Mouse (Mus musculus) liver, embryonic 11.5 days (tissue): Measurements from ENCODE around the gene Fabp1. TPM values are rescaled to one million over a fixed set of nuclear protein-coding genes. Genes with fewer than 3 reads are reported as not detected.

Source experiments
- ATAC-seq: fragments of 200-750 bp; cut with Nextera tagmentation; replicated peaks from 2 replicates; pipeline ENCODE4 v1.8.0; 2017; ENCODE audit warnings: moderate number of reproducible peaks, mild to moderate bottlenecking, moderate TSS enrichment, moderate library complexity; ENCODE audit not compliant: low FRiP score
- DNase-seq: peaks from one replicate; pipeline ENCODE4 v3.0.0-alpha.2; 2017; ENCODE audit warnings: low spot score
- H3K27ac ChIP-seq: fragments of 300-500 bp; sonication (generic); 2 replicates; pipeline ENCODE4 v1.5.1; 2014; ENCODE audit warnings: mild to moderate bottlenecking, low read depth, low read length, control low read depth
- H3K27me3 ChIP-seq: fragments of 300-500 bp; sonication (generic); replicated peaks from 2 replicates; pipeline ENCODE4 v1.6.1; 2014; ENCODE audit warnings: low read length, mixed read lengths; ENCODE audit not compliant: control insufficient read depth, insufficient read depth
- H3K36me3 ChIP-seq: fragments of 300-500 bp; sonication (generic); 2 replicates; pipeline ENCODE4 v1.6.1; 2014; ENCODE audit warnings: mild to moderate bottlenecking, low read length, moderate library complexity, mixed read lengths; ENCODE audit not compliant: control insufficient read depth, insufficient read depth
- H3K4me1 ChIP-seq: fragments of 300-500 bp; sonication (generic); replicated peaks from 2 replicates; pipeline ENCODE4 v1.6.1; 2014; ENCODE audit warnings: low read length, mixed read lengths; ENCODE audit not compliant: control insufficient read depth, insufficient read depth
- H3K4me2 ChIP-seq: fragments of 300-500 bp; sonication (generic); 2 replicates; pipeline ENCODE4 v1.6.1; 2014; ENCODE audit warnings: mild to moderate bottlenecking, control low read depth, moderate library complexity
- H3K4me3 ChIP-seq: fragments of 300-500 bp; sonication (generic); 2 replicates; pipeline ENCODE4 v1.5.1; 2014; ENCODE audit warnings: low read depth, low read length, control low read depth
- H3K9ac ChIP-seq: fragments of 300-500 bp; sonication (generic); 2 replicates; pipeline ENCODE4 v1.6.1; 2014; ENCODE audit warnings: low read depth, low read length, control low read depth
- H3K9me3 ChIP-seq: fragments of 300-500 bp; sonication (generic); 2 replicates; pipeline ENCODE4 v1.6.1; 2016; ENCODE audit warnings: low read length, inconsistent platforms, mixed read lengths; ENCODE audit not compliant: control insufficient read depth
- WGBS: fragments of 180-500 bp; shearing (Covaris S2); extraction: QIAGEN DNeasy Blood & Tissue Kit; methylation state at CpG from one replicate; pipeline ENCODE4 v1.1.7; 2014; 5-methylcytosine and 5-hydroxymethylcytosine counted together
- polyA plus RNA-seq: library from polyadenylated mRNA; unstranded; fragments of >200 nt; fragmentation: Nextera tagmentation; extraction: Ambion mirVana; gene quantifications from 2 replicates; pipeline ENCODE4 v1.2.1, GENCODE M21; 2014

Gene Fabp1
- polyA plus RNA-seq, 1 experiment from 2014 or later, result 63.9 TPM

GRCm38 (mm10) chr6:71172812-71173580 lies 26.6 kb upstream of the Fabp1 start:
- no peaks in the 10 kb centered on the region for H3K27me3 ChIP-seq
- no peak overlapping the region for H3K9ac ChIP-seq
- no peak for ATAC-seq
- no peak overlapping the region for H3K4me2 ChIP-seq
- H3K27ac ChIP-seq, result no peak overlapping the region
- no peaks in the 10 kb centered on the region for H3K4me1 ChIP-seq
- WGBS, result 80% methylated on average over 10 of the region's 10 CpGs
- H3K4me3 ChIP-seq, result no peak overlapping the region
- no peaks in the 10 kb centered on the region for H3K9me3 ChIP-seq
- no peaks in the 10 kb centered on the region for H3K36me3 ChIP-seq
- no peak for DNase-seq

GRCm38 (mm10) chr6:71180596-71180995 lies 19.0 kb upstream of the Fabp1 start:
- 79% methylated on average over 1 of the region's 1 CpGs for WGBS
- H3K27me3 ChIP-seq, result no peaks in the 10 kb centered on the region

GRCm38 (mm10) chr6:71184941-71185604 lies 14.6 kb upstream of the Fabp1 start:
- Histone ChIP-seq H3K27me3 (no peaks in the 10 kb centered on the region), H3K27ac (no peak overlapping the region), H3K36me3 (no peaks in the 10 kb centered on the region), H3K4me3 (no peak overlapping the region), H3K4me2 (no peak overlapping the region), H3K9ac (no peak overlapping the region), H3K4me1 (no peaks in the 10 kb centered on the region), H3K9me3 (no peaks in the 10 kb centered on the region)
- 71% methylated on average over 7 of the region's 7 CpGs for WGBS
- DNase-seq, result no peak
- no peak for ATAC-seq

More at GRCm38 (mm10) chr6:71180596-71180995, 19.0 kb upstream of the Fabp1 start:
- ATAC-seq (no peak), DNase-seq (no peak)
- Histone ChIP-seq H3K4me1 (no peaks in the 10 kb centered on the region), H3K27ac (no peak overlapping the region), H3K36me3 (no peaks in the 10 kb centered on the region), H3K9ac (no peak overlapping the region), H3K4me3 (no peak overlapping the region), H3K4me2 (no peak overlapping the region), H3K9me3 (no peaks in the 10 kb centered on the region)

GRCm38 (mm10) chr6:71189578-71189977 lies 10.0 kb upstream of the Fabp1 start:
- no peak overlapping the region for H3K4me3 ChIP-seq
- H3K4me1 ChIP-seq, result no peaks in the 10 kb centered on the region
- H3K4me2 ChIP-seq, result no peak overlapping the region
- no peak overlapping the region for H3K9ac ChIP-seq
- no peak for DNase-seq
- H3K36me3 ChIP-seq, result no peaks in the 10 kb centered on the region
- ATAC-seq, result no peak
- H3K9me3 ChIP-seq, result no peaks in the 10 kb centered on the region
- 53% methylated on average over 1 of the region's 1 CpGs for WGBS
- no peak overlapping the region for H3K27ac ChIP-seq
- H3K27me3 ChIP-seq, result no peaks in the 10 kb centered on the region

GRCm38 (mm10) chr6:71190501-71190900 lies 9.1 kb upstream of the Fabp1 start:
- Histone ChIP-seq H3K9me3 (no peaks in the 10 kb centered on the region), H3K9ac (no peak overlapping the region), H3K4me2 (no peak overlapping the region), H3K4me1 (no peaks in the 10 kb centered on the region), H3K27ac (no peak overlapping the region), H3K27me3 (no peaks in the 10 kb centered on the region), H3K4me3 (no peak overlapping the region), H3K36me3 (no peaks in the 10 kb centered on the region)
- ATAC-seq, result no peak
- DNase-seq, result no peak
- 75% methylated on average over 2 of the region's 2 CpGs for WGBS

- Histone ChIP-seq H3K36me3 (no peaks in the 10 kb centered on the region), H3K9me3 (no peaks in the 10 kb centered on the region), H3K27ac (no peak overlapping the region), H3K4me1 (no peaks in the 10 kb centered on the region), H3K4me3 (no peak overlapping the region), H3K9ac (no peak overlapping the region), H3K27me3 (no peaks in the 10 kb centered on the region), H3K4me2 (no peak overlapping the region)
- no peak for DNase-seq
- ATAC-seq, result no peak
- WGBS, result 75% methylated on average over 6 of the region's 6 CpGs
These were observed 6.4 kb upstream of the Fabp1 start for GRCm38 (mm10) chr6:71193151-71193740.

- DNase-seq (no peak), ATAC-seq (no peak)
- no peaks in the 10 kb centered on the region for H3K27me3 ChIP-seq
- H3K9ac ChIP-seq, result no peak overlapping the region
- H3K4me2 ChIP-seq, result no peak overlapping the region
- no peaks in the 10 kb centered on the region for H3K4me1 ChIP-seq
- no peaks in the 10 kb centered on the region for H3K9me3 ChIP-seq
- H3K27ac ChIP-seq, result no peak overlapping the region
- H3K4me3 ChIP-seq, result no peak overlapping the region
- H3K36me3 ChIP-seq, result no peaks in the 10 kb centered on the region
These were observed 3.5 kb upstream of the Fabp1 start for GRCm38 (mm10) chr6:71196107-71196506.

GRCm38 (mm10) chr6:71197636-71198535 lies 1.7 kb upstream of the Fabp1 start:
- Histone ChIP-seq H3K27ac (no peak overlapping the region), H3K36me3 (no peaks in the 10 kb centered on the region), H3K4me3 (no peak overlapping the region), H3K4me2 (no peak overlapping the region), H3K27me3 (no peaks in the 10 kb centered on the region), H3K9ac (no peak overlapping the region), H3K4me1 (no peaks in the 10 kb centered on the region), H3K9me3 (no peaks in the 10 kb centered on the region)
- 50% methylated on average over 13 of the region's 13 CpGs for WGBS
- ATAC-seq (no peak), DNase-seq (no peak)
